Mouse (Mus musculus) cerebellum, adult 11 months (tissue): ENCODE results near the gene Celf6.

Experiments
- DNase-seq: peaks from one replicate; pipeline ENCODE4 v3.0.0; 2022

Celf6 gene

DNA sequence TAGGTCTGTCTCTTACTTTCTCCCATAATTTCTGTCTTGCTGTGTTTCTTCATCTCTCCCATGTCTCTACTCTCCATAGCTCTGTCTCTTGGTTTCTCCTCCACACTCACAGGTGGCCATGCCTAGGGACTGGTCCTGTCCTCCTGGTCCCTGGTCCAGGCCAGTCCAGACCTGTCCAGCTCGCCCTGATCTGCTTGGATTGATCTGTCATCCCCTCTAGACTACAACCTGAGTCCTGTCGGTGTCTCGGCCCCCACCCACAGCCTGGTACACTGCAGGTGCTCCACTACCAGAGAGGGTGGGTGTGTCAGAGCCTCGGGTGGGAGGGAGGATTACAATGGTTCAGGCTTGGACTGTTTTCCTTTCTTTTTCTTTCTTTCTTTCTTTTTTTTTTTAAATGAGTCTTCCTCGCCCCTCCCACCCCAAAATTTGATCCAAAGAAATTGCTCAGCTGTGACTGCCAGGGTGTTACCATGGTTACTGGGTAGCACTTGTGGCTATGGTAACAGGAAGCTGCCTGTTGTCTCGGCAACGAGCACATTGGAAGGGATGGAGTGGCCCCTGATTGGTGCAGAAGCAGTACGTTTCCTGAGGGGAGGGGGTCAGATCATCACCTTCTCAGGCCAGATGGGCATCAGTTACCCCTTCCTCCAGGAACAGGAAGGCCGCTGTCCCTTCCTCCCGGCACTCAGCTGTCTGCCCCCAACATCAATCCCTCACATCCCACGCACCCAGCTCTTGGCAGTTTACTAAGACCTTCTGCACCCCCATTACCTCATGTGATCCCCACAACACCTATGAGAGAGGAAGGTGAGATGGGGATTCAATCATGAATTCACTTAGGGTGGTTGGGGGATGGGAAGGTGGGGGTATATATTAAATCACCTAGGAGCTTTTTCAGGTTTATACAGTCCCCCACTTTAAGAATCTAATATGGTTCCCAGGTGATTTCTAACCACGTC lies 11.3 kb downstream of the Celf6 start:
- no peak for DNase-seq

DNA sequence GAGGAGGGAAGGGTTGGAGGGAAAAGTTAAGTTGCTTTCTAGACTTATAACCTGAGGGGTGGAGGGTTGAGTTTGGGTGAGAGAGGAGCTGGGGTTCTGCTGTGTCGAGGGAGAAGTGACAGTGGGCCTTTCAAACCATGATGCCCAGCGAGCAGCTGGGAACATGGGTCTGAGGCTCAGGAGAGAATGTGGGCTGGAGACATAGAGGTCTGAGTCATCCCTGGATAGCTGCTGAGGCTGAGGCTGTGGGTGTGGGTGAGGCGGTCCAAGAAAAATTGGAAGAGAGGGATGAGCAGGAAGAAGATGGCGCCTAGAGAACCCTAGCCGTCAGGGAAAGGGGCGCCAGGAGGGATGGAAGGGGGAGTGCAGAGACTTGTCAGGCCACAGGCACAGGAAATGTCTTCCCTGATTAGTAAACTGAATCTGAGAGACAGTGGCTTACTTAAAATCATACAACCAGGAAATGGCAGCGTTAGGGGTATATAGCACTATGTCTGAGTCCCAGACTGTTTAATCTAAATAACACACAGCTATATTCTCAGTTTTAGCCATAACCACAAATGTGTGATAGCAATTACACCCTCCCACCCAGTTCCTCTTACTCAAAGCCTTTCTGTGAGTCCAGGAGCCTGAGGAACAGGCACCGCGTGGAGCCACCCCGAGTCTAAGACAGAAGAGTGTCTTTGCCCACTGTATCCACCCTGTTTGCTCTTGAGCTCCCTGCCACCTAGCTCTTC lies 12.2 kb downstream of the Celf6 start:
- no peak for DNase-seq

DNA sequence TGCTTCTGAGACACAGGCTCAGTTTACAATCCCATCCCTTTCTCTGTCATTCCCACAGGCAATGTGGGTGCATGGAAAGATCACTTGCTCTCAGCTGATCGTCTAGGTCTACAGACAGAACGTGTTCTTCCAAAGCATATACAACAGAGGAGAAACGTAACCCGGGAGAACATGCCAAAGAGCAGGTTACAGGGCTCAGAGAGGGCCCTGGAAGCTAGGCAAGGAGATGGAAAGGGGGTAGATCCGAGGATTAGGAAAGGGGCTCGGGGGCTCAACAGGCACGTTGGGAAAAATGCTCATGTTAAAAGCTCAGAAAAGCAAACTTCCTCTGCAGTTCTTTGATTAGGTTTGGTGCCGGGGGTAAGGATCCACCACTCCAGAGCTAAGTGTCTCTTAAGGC lies 23.9 kb downstream of the Celf6 start:
- no peak for DNase-seq

DNA sequence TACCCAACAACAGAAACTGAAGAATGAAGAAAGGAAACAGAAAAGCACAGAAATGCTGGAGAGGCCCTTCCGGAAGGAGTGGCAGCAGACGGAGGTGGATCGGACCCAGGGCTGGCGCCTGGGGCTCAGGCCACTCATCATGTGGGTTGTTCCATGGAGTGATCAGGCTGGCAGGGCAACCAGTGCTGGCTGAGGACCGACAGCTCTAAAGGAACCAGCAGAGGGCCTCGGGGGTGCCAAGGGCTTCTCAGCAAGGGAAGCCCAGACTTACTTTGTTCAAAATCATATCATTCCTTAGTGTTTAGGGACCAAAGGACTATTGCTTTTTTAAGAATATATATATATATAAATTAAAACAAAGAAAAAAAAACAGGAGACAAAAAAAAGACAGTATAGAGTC lies 28.2 kb downstream of the Celf6 start:
- no peak for DNase-seq

DNA sequence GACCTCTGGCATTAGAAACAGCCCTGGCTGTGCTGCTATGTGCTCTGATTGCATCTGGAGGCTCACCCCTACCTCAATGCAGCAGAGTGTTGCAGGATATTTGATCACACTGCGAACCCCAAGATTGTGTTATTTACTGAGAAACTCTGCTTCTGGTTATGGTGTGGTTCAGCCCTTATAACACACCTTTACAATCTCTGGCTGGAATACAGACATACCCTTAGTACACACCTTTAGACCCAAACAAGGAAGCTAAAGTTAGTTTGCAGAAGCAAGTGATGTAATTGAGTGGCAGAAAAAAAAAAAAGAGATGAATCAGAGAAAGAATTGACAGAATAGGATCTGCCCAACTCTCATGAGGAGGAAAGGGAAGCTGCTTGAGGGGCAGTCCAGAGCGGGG lies 33.2 kb downstream of the Celf6 start:
- DNase-seq: no peak

DNA sequence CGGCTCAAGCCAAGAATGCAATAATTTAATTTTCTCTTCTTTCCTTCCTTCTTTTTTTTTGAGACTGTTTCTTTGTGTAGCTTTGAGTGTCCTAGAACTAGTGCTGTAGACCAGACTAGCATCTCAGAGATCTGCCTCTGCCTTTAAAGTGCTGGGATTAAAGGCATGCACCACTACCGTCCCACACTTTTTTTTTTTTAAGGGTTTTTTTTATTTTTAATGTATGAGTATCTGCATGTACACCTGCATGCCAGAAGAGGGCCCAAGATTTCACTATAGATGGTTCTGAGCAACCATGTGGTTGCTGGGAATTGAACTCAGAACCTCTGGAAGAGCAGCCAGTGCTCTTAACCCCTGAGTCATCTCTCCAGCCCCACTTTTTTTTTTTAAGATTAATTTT lies 38.1 kb downstream of the Celf6 start:
- no peak for DNase-seq

DNA sequence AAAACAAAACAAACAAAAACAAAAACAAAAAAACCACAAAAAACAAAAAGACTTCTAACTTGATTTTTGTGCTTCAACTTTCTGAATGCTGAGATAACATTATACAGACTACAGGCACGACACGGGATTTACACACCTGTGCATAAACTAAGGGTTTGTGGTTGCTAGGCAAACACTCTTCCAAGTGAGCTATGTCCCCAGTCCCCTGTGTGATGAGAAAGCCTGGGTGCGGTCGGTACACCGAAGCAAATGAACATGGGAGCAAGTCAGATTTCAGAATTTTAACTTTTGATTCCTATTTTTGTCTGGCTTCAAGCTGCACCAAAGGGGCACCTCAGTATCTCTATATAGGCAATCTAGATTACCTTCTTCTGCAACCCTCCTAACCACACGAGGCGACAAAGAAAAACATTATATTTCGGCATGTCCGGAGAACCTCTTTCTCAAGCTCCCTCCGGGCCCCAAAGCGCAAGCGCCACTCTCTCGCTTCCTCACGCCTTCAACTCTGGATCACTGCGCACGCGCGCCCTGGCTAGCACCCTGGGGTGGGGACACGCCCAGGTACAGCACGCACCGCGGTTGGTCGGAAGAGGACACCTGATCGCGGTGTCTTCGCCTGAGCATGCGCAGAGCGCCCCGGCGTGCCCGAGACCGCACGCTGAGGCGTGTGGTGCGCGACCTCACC lies 39.0 kb downstream of the Celf6 start, which contains the start of gene Parp6:
TSS of gene Parp6 (plus strand) at position 663 of the 685 bp plus-strand sequence.
- DNase-seq: peak; percentile 100

DNA sequence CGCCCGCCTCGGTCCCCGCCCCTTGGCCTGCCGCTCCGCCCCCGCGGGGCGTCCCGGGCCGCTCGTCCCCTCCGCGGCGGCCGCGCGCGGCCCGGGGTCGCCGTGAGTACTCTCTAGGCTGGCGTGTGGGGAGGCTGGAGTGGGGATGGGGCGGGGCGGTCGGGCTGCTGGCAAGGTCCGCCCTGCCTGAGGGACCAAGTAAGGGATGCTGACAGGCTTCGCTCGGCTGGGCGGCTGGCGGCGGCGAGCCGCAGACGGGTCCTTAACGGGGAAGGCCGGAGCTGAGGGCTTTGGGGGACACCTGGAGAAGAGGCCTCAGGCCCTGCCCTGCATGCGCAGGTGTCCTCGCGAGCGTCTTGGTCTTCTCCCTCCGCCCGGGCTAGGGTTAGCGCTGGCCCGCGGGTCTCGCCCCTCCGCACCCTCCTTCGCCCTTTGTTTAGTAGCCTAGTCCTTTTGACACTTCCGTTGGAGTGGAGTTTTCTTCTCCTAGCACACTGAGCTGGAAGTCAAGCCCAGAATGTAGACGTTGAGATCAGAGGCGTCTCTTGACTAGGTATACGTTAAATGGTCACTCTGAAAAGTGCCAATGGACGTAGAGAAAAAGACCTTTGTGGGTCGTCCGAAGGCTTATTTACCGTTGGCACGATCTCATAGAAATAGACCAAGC lies 39.7 kb downstream of the Celf6 start:
- peak; percentile 12 for DNase-seq

DNA sequence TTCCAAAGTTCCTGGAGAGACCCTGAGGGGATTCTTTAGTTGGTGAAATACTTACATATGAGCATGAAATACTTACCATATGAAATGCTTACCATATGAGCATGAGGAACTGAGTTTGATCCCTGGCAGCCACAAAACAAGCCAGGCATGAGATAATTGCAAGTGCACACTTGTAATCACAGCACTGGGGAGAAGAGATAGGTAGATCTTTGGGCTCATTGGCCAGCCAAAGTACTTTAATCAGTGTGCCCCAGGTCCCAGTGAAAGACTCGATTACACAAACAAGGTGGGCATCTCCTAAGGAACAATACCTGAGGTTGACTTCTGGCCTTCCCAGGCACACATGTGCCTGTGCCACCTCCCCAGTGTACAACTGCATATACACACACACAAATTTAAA lies 60.7 kb downstream of the Celf6 start:
- no peak for DNase-seq

DNA sequence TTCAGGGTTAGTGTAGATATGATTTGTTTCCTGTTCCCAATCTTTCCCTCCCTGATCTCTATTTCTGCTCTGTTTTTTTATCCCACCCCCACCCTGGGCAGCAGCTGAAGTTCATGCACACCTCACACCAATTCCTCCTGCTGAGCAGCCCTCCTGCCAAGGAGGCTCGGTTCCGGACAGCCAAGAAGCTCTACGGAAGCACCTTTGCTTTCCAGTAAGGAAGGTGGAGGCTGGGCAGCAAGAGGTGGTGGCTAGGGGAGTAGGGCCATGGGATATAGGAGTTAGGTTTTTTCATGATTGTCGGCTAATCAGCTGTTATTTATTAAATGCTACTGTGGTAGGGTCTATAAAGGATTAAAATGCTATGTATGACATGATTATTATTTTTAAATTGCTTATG lies 62.2 kb downstream of the Celf6 start:
- DNase-seq: no peak

DNA sequence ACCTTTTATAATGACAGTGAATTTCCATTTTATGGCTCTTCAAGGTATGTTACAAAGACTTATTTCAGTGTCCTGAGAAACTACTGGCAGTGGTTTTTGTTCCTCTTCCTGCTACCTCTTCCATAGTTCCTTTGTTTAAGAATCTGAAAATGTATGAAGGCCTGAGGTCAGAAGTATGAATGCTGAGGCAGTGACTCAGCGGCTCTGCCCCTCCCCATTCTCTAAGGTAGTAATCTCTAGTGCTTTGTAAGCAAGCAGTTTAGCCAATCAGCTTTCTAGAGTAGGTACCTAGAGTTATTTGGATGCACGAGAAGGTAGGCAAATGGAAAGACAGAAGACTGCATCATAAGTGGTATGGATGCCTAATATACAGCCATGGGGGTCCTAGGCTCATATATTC lies 63.6 kb downstream of the Celf6 start:
- no peak for DNase-seq

DNA sequence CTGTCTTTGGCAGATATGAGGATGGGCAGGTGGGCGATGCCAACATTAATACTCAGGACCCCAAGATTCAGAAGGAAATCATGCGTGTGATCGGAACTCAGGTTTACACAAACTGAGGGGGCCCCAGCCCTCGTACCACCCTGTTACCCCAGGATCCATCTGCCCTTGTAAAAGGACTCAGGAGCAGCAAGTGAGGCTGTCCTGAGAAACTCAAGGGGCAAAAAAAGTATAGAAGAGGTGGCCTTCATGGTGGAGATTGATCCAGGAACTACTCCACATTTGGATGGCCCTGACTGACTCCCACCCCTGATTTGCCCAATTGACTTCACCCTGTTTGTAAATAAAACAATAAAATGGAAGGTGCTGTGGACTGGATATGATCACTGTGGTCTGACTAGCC lies 72.2 kb downstream of the Celf6 start:
- no peak for DNase-seq

DNA sequence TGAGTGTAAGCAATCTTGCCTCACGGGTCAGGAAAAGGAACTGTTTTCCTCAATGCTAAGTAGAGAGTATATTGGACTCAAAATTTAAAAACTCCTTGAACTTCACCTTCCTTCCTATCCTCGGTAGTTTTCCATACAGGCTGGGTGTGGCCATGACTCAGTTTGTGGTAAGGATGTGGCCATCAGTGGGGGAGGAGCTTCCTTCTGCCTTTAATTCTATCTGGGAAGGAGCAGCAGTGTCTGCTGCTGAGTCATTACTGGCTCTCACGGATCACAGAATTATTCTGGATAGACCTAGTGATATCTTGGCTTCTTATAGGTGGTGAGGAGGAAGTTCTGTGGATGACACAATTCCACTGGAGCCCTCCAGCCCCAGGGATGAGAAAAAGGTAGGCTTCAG lies 75.7 kb downstream of the Celf6 start:
- no peak for DNase-seq

DNA sequence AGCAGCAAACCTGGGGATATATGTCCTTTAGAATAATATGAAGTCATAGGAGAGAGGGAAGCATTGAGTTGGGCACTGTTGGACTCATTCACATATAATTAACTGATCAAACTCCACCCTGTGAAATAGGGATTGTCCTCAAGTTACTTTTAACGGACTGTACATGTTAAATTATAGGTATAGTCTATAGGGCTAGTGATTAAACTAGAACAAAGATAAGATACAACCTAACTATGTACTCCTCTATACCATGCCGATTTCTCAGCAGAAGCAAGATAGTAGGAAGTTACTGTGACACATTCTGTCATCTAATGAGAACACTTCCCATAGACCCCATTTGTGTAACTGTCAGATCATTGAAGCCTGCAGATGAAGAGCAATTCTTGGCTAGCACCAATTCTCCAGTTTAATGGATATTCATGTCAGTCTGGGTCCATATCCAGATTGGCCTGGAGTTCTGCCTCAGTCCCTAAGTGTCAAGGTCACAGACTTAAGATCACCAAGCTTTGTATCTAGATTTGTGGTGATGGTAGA lies 76.8 kb downstream of the Celf6 start:
- no peak for DNase-seq

DNA sequence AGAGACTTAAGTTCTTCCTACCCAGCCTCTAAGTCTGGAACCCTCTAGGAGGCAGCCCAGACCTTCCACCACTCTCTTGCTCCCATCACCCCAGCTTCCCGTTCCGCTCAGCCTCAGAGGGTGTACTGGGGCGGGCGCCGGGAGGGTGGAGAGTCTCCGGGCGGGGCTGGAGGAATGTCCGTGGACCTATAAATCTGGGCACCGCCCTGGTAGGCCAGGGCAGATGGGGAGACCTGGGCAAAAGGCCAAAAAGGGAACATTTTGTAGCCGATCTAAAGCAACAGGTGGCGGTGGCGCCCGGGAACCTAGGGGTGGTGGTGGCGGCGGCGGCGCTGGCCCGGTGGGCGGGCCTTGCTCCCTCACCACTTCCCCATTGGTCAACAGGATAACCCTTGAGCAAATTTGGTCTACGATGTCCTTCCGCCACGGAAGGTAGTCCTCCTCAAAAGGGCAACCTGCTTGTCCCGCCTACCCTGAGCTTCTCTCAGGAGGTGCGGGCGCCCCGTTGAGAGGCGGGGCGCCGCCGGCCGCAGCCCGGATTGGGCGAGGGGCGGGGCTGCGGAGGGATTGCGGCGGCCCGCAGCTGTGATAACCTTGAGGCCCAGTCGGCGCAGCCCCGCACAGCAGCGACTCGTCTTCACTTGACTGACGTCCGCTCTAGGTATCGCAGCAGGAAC lies 78.4 kb downstream of the Celf6 start, which contains the start of gene Pkm:
TSS of gene Pkm (plus strand) at position 411 of the 677 bp plus-strand sequence.
- DNase-seq: peak; percentile 96
